Comparison of ENCODE assay signal across 13 mouse cellular contexts in genomic region chr8:70644065-70644464, GRCm38 (mm10). TPM values are rescaled to one million over a fixed set of nuclear protein-coding genes. Genes with fewer than 3 reads are reported as not detected.
A peak's percentile ranks its signal among the peaks of the same experiment; 100 is the strongest.
DNase-seq lines count a peak whose midpoint lies in the region; ATAC-seq and TF ChIP-seq lines count a peak whose summit lies in the region.
"Had no signal": no experiment of that assay in that cellular context is flagged by ENCODE, and none has a peak within 500 bp of the region (broad histone marks: within the 10 kb centered on the region; RNA-seq: fewer than 3 reads in every experiment).

No protein-coding gene starts in this region.

- peaks cover 37% of the 10 kb centered on the region for H3K4me1 ChIP-seq in kidney, adult 2 months (ENCODE audit: control insufficient read depth, insufficient read depth, low read length)
- peaks cover 6 to 19% of the 10 kb centered on the region in 2 experiments for H3K4me1 ChIP-seq in MEL (ENCODE audit: control insufficient read depth in 1 of 2, insufficient read depth in 2 of 2, low read length in 2 of 2)
- peaks cover 17% of the 10 kb centered on the region; the same call in 1 of the 2 replicates for H3K4me1 ChIP-seq in lung, postnatal 0 days (ENCODE audit: insufficient read depth, low read depth, low read length)

- TF ChIP-seq CTCF in kidney, adult 2 months (conservative IDR thresholded peaks at IDR 0.05; ENCODE audit: insufficient read depth, insufficient read length, low read depth, low read length), result peak; percentile 46
- TF ChIP-seq CTCF in MEL (IDR thresholded peaks at IDR 0.05 in 2 of 3, conservative IDR thresholded peaks at IDR 0.05 in 1 of 3; ENCODE audit: control insufficient read depth in 1 of 3, insufficient read depth in 1 of 3, low read depth in 2 of 3, low read length in 3 of 3, poor library complexity in 1 of 3, severe bottlenecking in 1 of 3), result peak; percentile 29 to 57 (median 45); a peak in 5 of 6 replicates
- peak; percentile 56 for TF ChIP-seq CTCF in lung, postnatal 0 days (IDR thresholded peaks at IDR 0.05)

- no peak for TF ChIP-seq POLR2A in kidney, adult 2 months (IDR thresholded peaks at IDR 0.05; ENCODE audit: low read depth, low read length)
- TF ChIP-seq POLR2A in MEL (IDR thresholded peaks at IDR 0.05; ENCODE audit: control insufficient read depth in 1 of 2, insufficient read depth in 1 of 2, low read depth in 1 of 2, low read length in 2 of 2, poor library complexity in 1 of 2), result no peak

- H3K9ac ChIP-seq in MEL (ENCODE audit: control insufficient read depth, low read depth, low read length, poor library complexity, severe bottlenecking), result no peak overlapping the region
- H3K9ac ChIP-seq in lung, postnatal 0 days (replicated peaks; ENCODE audit: low read depth), result no peak overlapping the region

- no peak overlapping the region for H3K27ac ChIP-seq in kidney, adult 2 months (ENCODE audit: insufficient read depth, low read depth, low read length)
- H3K27ac ChIP-seq in MEL (ENCODE audit: control insufficient read depth, low read depth, low read length), result no peak overlapping the region
- H3K27ac ChIP-seq in lung, postnatal 0 days (ENCODE audit: low read length), result no peak overlapping the region

- no peak for TF ChIP-seq RAD21 in MEL (IDR thresholded peaks at IDR 0.05; ENCODE audit: low read depth, low read length)

- H3K4me2 ChIP-seq in lung, postnatal 0 days (replicated peaks; ENCODE audit: low read depth, low read length), result no peak overlapping the region

- no peaks in the 10 kb centered on the region for H3K36me3 ChIP-seq in kidney, adult 2 months (ENCODE audit: control insufficient read depth, insufficient read depth, low read length)
- H3K36me3 ChIP-seq in MEL (ENCODE audit: control insufficient read depth in 1 of 2, insufficient read depth in 2 of 2, low read length in 2 of 2), result peaks cover 0 to 13% of the 10 kb centered on the region in 2 experiments; a peak in 2 of 4 replicates
- no peaks in the 10 kb centered on the region for H3K36me3 ChIP-seq in lung, postnatal 0 days (ENCODE audit: insufficient read depth, low read length)

- no peaks in the 10 kb centered on the region for H3K79me2 ChIP-seq in MEL (ENCODE audit: control insufficient read depth, insufficient read depth, low read length, poor library complexity)

- no peak for TF ChIP-seq EP300 in MEL (IDR thresholded peaks at IDR 0.05; ENCODE audit: low read depth in 1 of 2, low read length in 2 of 2)
- no peak for TF ChIP-seq EP300 in lung, postnatal 0 days (IDR thresholded peaks at IDR 0.05)

- H3K9me3 ChIP-seq in MEL (replicated peaks; ENCODE audit: insufficient read depth, low read length), result no peaks in the 10 kb centered on the region
- no peaks in the 10 kb centered on the region for H3K9me3 ChIP-seq in lung, postnatal 0 days (ENCODE audit: low read length)

- no peaks in the 10 kb centered on the region for H3K27me3 ChIP-seq in kidney, adult 2 months (replicated peaks; ENCODE audit: control insufficient read depth, insufficient read depth, low read length)
- H3K27me3 ChIP-seq in MEL (ENCODE audit: control insufficient read depth in 1 of 2, insufficient read depth in 2 of 2, low read length in 2 of 2), result no peaks in the 10 kb centered on the region
- H3K27me3 ChIP-seq in lung, postnatal 0 days (replicated peaks; ENCODE audit: insufficient read depth, low read length), result no peaks in the 10 kb centered on the region

- ATAC-seq in lung, postnatal 0 days, result no peak
- no peak for ATAC-seq in frontal cortex, adult (ENCODE audit: low TSS enrichment)

- WGBS in kidney, adult 2 months, result 93% methylated on average over 2 of the region's 2 CpGs
- WGBS in lung, postnatal 0 days, result 70% methylated on average over 2 of the region's 2 CpGs

- no peak overlapping the region for H3K4me3 ChIP-seq in kidney, adult 2 months (ENCODE audit: insufficient read depth, low read depth, low read length)
- no peak overlapping the region for H3K4me3 ChIP-seq in MEL (ENCODE audit: control insufficient read depth in 1 of 2, insufficient read depth in 1 of 2, low read depth in 2 of 2, low read length in 2 of 2)
- no peak overlapping the region for H3K4me3 ChIP-seq in lung, postnatal 0 days (ENCODE audit: low read depth, low read length)

- DNase-seq in kidney, adult 2 months, result peak; percentile 54
- no peak for DNase-seq in kidney, adult 11 months
- DNase-seq in A20 (ENCODE audit: low read depth, low spot score), result peak; percentile 61
- peak; percentile 68 for DNase-seq in MEL (ENCODE audit: low read depth, low spot score)
- peak; percentile 4 for DNase-seq in lung, postnatal 0 days (ENCODE audit: low spot score)
- no peak for DNase-seq in ovary, adult 18-20 months (ENCODE audit: low spot score)
- no peak for DNase-seq in frontal cortex, adult 2 months (ENCODE audit: extremely low spot score in 1 of 2, low spot score in 1 of 2)
- DNase-seq: gastrocnemius, postnatal 10 days had no signal

TF ChIP-seq in MEL, 35 proteins besides CTCF, POLR2A, EP300 and RAD21:
- TF ChIP-seq SMC3 (IDR thresholded peaks at IDR 0.05; ENCODE audit: low read depth, low read length) (0 out of 2 replicates have a peak, but pooled peaks have one; percentile 15), BHLHE40 (IDR thresholded peaks at IDR 0.05; ENCODE audit: borderline replicate concordance, low read depth, low read length) (no peak), ZNF384 (IDR thresholded peaks at IDR 0.05; ENCODE audit: low read depth, low read length) (peak; percentile 78)

RNA-seq across cellular contexts. Expression of gene Gdf15, which starts 11.8 kb away (rescaled TPM):
- polyA plus RNA-seq in kidney, adult 2 months (2012; rRNA removed), result 11.2 and 17.8 TPM in 2 replicates
- total RNA-seq in MEL (2012; rRNA removed), result 0.15 and 1.8 TPM in 2 replicates
- polyA plus RNA-seq in MEL (2012; ENCODE audit: insufficient read depth in 1 of 2, insufficient read length in 2 of 2, low read depth in 1 of 2, low replicate concordance in 2 of 2, missing spikeins in 1 of 2), result under 1 TPM in 1 of 2 experiments, not detected in 1; 0.63 TPM
- polyA plus RNA-seq in lung, postnatal 0 days (2015; fragmentation: Nextera tagmentation; extraction: Ambion mirVana), result 1.3 and 2.3 TPM in 2 replicates
- polyA plus RNA-seq in frontal cortex, adult 2 months (2012; rRNA removed), result 0.15 and 0.20 TPM in 2 replicates
- total RNA-seq: gastrocnemius, postnatal 10 days; left cerebral cortex, postnatal 10 days; megakaryocyte-erythroid progenitor cell, adult 5-6 weeks had no signal
- polyA plus RNA-seq: embryonic facial prominence, embryonic 11.5 days; hindbrain, embryonic 11.5 days had no signal

RNA-seq across cellular contexts. Expression of gene Pgpep1, which starts 16.1 kb away (rescaled TPM):
- 296 TPM in 2 replicates for polyA plus RNA-seq in kidney, adult 2 months (2012; rRNA removed)
- total RNA-seq in MEL (2012; rRNA removed), result 12.6 and 13.7 TPM in 2 replicates
- polyA plus RNA-seq in MEL (2012; ENCODE audit: insufficient read depth in 1 of 2, insufficient read length in 2 of 2, low read depth in 1 of 2, low replicate concordance in 2 of 2, missing spikeins in 1 of 2), result 10 to 100 TPM in 1 of 2 experiments, not detected in 1; 19.5 TPM
- 32.9 and 34.4 TPM in 2 replicates for polyA plus RNA-seq in lung, postnatal 0 days (2015; fragmentation: Nextera tagmentation; extraction: Ambion mirVana)
- polyA plus RNA-seq in frontal cortex, adult 2 months (2012; rRNA removed), result 17.2 and 25.8 TPM in 2 replicates

RNA-seq across cellular contexts. Expression of gene Lrrc25, which starts 28.1 kb away (rescaled TPM):
- polyA plus RNA-seq in kidney, adult 2 months (2012; rRNA removed), result 3.2 and 3.5 TPM in 2 replicates
- 0.20 and 0.39 TPM in 2 replicates for total RNA-seq in MEL (2012; rRNA removed)
- polyA plus RNA-seq in MEL (2012; ENCODE audit: insufficient read depth in 1 of 2, insufficient read length in 2 of 2, low read depth in 1 of 2, low replicate concordance in 2 of 2, missing spikeins in 1 of 2), result 1 to 10 TPM in 1 of 2 experiments, not detected in 1; 1.1 TPM
- 4.2 TPM in 2 replicates for polyA plus RNA-seq in lung, postnatal 0 days (2015; fragmentation: Nextera tagmentation; extraction: Ambion mirVana)
- 0.78 and 0.86 TPM in 2 replicates for polyA plus RNA-seq in frontal cortex, adult 2 months (2012; rRNA removed)

RNA-seq across cellular contexts. Expression of gene Lsm4, which starts 29.0 kb away (rescaled TPM):
- polyA plus RNA-seq in kidney, adult 2 months (2012; rRNA removed), result 106 and 120 TPM in 2 replicates
- total RNA-seq in MEL (2012; rRNA removed), result 152 and 172 TPM in 2 replicates
- 1,000 to 10,000 TPM in 1 of 2 experiments, 100 to 1,000 TPM in 1; 514 to 2,024 TPM for polyA plus RNA-seq in MEL (2012; ENCODE audit: insufficient read depth in 1 of 2, insufficient read length in 2 of 2, low read depth in 1 of 2, low replicate concordance in 2 of 2, missing spikeins in 1 of 2)
- polyA plus RNA-seq in lung, postnatal 0 days (2015; fragmentation: Nextera tagmentation; extraction: Ambion mirVana), result 95.9 and 104 TPM in 2 replicates
- 113 and 128 TPM in 2 replicates for polyA plus RNA-seq in frontal cortex, adult 2 months (2012; rRNA removed)

RNA-seq across cellular contexts. Expression of gene Ssbp4, which starts 35.4 kb away (rescaled TPM):
- 84.9 and 123 TPM in 2 replicates for polyA plus RNA-seq in kidney, adult 2 months (2012; rRNA removed)
- total RNA-seq in MEL (2012; rRNA removed), result 80.2 and 84.9 TPM in 2 replicates
- polyA plus RNA-seq in MEL (2012; ENCODE audit: insufficient read depth in 1 of 2, insufficient read length in 2 of 2, low read depth in 1 of 2, low replicate concordance in 2 of 2, missing spikeins in 1 of 2), result 100 to 1,000 TPM in 1 of 2 experiments, not detected in 1; 212 TPM
- 117 and 125 TPM in 2 replicates for polyA plus RNA-seq in lung, postnatal 0 days (2015; fragmentation: Nextera tagmentation; extraction: Ambion mirVana)
- polyA plus RNA-seq in frontal cortex, adult 2 months (2012; rRNA removed), result 266 and 276 TPM in 2 replicates

Comparison
In these comparisons a context has a peak if more than half of its experiments do, and no peak if none do; other contexts are left out.
1. DNase-seq: peak in kidney, adult 2 months (single experiment), A20 (single experiment), MEL (single experiment) and lung, postnatal 0 days (single experiment); none in kidney, adult 11 months (single experiment), ovary, adult 18-20 months (single experiment) and frontal cortex, adult 2 months (0 of 2).
2. Peak in every context shown above with its lines, with median percentiles within 50 percentile points of each other: CTCF ChIP-seq.